Mouse (Mus musculus): ENCODE results near the gene Ifitm3. TPM values are rescaled to one million over a fixed set of nuclear protein-coding genes. Genes with fewer than 3 reads are reported as not detected.
"Not testable (repeated sequence)": the region's sequence is repeated elsewhere in the genome, so short reads cannot be mapped to it uniquely, and the experiment has no call there.

Ifitm3 gene
- polyA plus RNA-seq, 1 experiment, result 397 TPM

DNA sequence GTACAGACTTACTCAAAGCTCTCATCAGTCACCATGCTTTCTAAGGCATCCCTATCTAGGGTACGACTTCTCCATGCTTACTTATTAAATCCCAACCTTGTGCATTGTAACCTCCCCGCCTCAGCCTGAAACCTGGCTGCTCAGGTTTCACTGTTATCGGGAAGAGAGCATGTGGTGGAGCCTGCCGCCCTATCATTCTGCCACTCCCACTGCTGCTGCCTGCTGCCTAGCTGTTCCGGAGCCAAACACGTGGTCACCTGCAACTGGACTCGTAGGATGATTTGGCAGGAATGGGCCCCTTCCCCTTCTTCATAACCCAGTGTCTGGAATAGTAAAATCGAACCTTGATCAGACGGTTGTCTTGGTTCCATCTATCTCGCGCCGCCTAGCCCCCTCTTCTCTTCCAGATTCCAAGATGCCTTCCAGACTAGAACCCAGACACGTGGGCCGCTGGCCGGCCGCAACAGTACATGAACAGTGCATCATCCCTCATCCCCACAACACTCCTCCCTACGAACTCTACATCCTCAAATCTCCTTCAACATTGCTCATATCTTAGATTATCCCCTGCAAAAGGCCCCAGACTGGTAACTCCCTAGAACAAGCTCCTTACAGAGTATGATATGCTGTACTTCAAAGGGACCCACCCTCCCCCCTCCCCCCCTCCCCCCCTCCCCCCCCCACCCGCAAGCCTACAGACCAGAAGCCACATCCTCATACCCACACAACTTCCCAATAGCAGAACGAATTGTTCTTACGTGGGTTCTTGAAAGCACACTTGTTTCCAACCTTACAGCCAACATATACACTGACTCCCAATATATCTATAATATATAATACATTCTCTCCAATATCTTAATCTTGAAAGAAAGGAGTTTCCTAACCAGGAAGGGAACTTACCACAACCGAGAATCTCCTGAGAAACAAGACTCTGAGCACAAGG is 27.8 kb upstream of the Ifitm3 start:
- no peak for TF ChIP-seq CTCF (IDR thresholded peaks at IDR 0.05; ENCODE audit: borderline replicate concordance, control insufficient read depth, extremely low read depth, insufficient read depth, low read length, poor library complexity)
- TF ChIP-seq POLR2A (IDR thresholded peaks at IDR 0.05; ENCODE audit: control insufficient read depth, extremely low read depth, insufficient read depth, low read length, poor library complexity), result no peak
- no peaks in the 10 kb centered on the region for H3K27me3 ChIP-seq (ENCODE audit: control insufficient read depth, insufficient read depth, low read length)
- 47% methylated on average over 20 of the region's 21 CpGs for WGBS
- no peaks in the 10 kb centered on the region for H3K36me3 ChIP-seq (ENCODE audit: control insufficient read depth, insufficient read depth, low read length)
- no peak overlapping the region for H3K4me3 ChIP-seq (ENCODE audit: control insufficient read depth, insufficient read depth, low read length)
- DNase-seq, result no peak
- no peak overlapping the region for H3K27ac ChIP-seq (ENCODE audit: control insufficient read depth, insufficient read depth, low read length)
- H3K4me1 ChIP-seq (replicated peaks; ENCODE audit: control insufficient read depth, insufficient read depth, low read length), result peaks cover 21% of the 10 kb centered on the region

GRCm38 (mm10) chr7:141036624-141037023 is 26.1 kb upstream of the Ifitm3 start:
- not testable (repeated sequence) for H3K36me3 ChIP-seq (ENCODE audit: control insufficient read depth, insufficient read depth, low read length); H3K27ac ChIP-seq (ENCODE audit: control insufficient read depth, insufficient read depth, low read length); H3K27me3 ChIP-seq (ENCODE audit: control insufficient read depth, insufficient read depth, low read length); DNase-seq; H3K4me3 ChIP-seq (ENCODE audit: control insufficient read depth, insufficient read depth, low read length); H3K4me1 ChIP-seq (replicated peaks; ENCODE audit: control insufficient read depth, insufficient read depth, low read length)
- 50% methylated on average over 1 of the region's 2 CpGs for WGBS

DNA sequence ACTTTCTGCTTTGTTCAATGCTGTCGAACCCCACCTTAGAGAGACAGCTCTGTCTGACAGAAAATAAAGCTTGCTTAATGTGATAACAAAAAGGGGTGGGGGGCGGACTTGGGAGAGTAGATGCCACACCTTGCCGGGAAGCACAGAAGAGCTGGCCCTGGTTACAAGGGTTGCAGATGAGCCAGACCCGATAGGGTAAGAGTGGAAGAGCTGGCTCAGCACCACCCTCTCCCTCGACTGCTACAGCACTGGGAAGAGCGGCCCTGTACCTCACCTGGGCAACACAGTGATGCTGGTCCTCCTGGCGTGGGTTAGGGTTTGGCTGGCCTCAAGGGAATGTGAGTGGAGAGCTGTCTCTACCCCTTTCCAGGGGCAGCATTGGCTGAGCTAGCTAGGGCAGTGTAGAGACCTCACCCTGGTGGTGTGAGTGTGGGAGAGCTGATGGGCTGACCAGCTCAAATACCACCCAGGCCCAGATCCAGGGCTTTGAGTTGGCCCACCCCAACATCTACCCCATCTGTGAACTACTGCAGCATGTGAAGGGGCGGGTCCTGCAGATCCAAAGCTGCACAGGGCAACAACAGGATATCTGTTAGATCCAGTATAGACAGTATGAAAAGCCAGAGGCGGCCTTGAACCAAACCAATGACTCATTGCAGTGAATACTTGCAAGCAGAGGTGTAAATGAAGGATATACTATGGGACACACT is 22.0 kb upstream of the Ifitm3 start:
- DNase-seq, result no peak
- Histone ChIP-seq H3K4me1 (replicated peaks; ENCODE audit: control insufficient read depth, insufficient read depth, low read length) (peaks cover under 1% of the 10 kb centered on the region; the same call in 1 of the 2 replicates), H3K36me3 (ENCODE audit: control insufficient read depth, insufficient read depth, low read length) (no peaks in the 10 kb centered on the region), H3K27ac (ENCODE audit: control insufficient read depth, insufficient read depth, low read length) (no peak overlapping the region), H3K27me3 (ENCODE audit: control insufficient read depth, insufficient read depth, low read length) (no peaks in the 10 kb centered on the region), H3K4me3 (ENCODE audit: control insufficient read depth, insufficient read depth, low read length) (no peak overlapping the region)
- TF ChIP-seq POLR2A (IDR thresholded peaks at IDR 0.05; ENCODE audit: control insufficient read depth, extremely low read depth, insufficient read depth, low read length, poor library complexity), result no peak
- TF ChIP-seq CTCF (IDR thresholded peaks at IDR 0.05; ENCODE audit: borderline replicate concordance, control insufficient read depth, extremely low read depth, insufficient read depth, low read length, poor library complexity), result no peak
- 89% methylated on average over 9 of the region's 9 CpGs for WGBS

- TF ChIP-seq POLR2A (IDR thresholded peaks at IDR 0.05; ENCODE audit: control insufficient read depth, extremely low read depth, insufficient read depth, low read length, poor library complexity), result no peak
- TF ChIP-seq CTCF (IDR thresholded peaks at IDR 0.05; ENCODE audit: borderline replicate concordance, control insufficient read depth, extremely low read depth, insufficient read depth, low read length, poor library complexity), result no peak
- 77% methylated on average over 3 of the region's 3 CpGs for whole genome bisulfite sequencing
- no peak overlapping the region for H3K27ac ChIP-seq (ENCODE audit: control insufficient read depth, insufficient read depth, low read length)
- H3K27me3 ChIP-seq (ENCODE audit: control insufficient read depth, insufficient read depth, low read length), result no peaks in the 10 kb centered on the region
- H3K36me3 ChIP-seq (ENCODE audit: control insufficient read depth, insufficient read depth, low read length), result no peaks in the 10 kb centered on the region
- no peak for DNase-seq
- H3K4me1 ChIP-seq (replicated peaks; ENCODE audit: control insufficient read depth, insufficient read depth, low read length), result no peaks in the 10 kb centered on the region
- H3K4me3 ChIP-seq (ENCODE audit: control insufficient read depth, insufficient read depth, low read length), result no peak overlapping the region
These were observed 19.8 kb upstream of the Ifitm3 start for GRCm38 (mm10) chr7:141030390-141030789.

DNA sequence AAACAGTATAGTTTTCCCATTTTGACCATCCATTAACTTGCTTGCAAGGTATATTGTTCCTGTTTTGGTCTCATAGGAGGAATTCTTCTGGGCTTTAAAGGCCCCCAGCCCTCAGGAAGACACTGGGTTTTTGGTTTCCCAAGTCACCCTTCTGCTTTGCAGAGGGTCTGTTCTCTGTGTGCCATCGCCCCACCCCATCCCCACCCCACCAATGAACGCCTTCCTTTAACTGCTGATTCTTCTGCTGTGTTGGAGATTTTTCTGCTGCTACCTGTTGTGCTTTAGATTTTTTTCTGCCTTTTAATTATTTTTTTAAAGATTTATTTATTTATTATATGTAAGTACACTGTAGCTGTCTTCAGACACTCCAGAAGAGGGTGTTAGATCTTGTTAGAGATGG is 18.3 kb upstream of the Ifitm3 start, which contains the start of gene Gm17387:
TSS of gene Gm17387 (plus strand) at position 301 of the 400 bp plus-strand sequence.
- WGBS, result 98% methylated on average over 2 of the region's 2 CpGs
- no peak for DNase-seq
- H3K4me3 ChIP-seq (ENCODE audit: control insufficient read depth, insufficient read depth, low read length), result no peak within 1 kb of the TSS
- no peaks in the 10 kb centered on the region for H3K27me3 ChIP-seq (ENCODE audit: control insufficient read depth, insufficient read depth, low read length)
- no peaks in the 10 kb centered on the region for H3K36me3 ChIP-seq (ENCODE audit: control insufficient read depth, insufficient read depth, low read length)
- no peaks in the 10 kb centered on the region for H3K4me1 ChIP-seq (replicated peaks; ENCODE audit: control insufficient read depth, insufficient read depth, low read length)
- H3K27ac ChIP-seq (ENCODE audit: control insufficient read depth, insufficient read depth, low read length), result no peak within 1 kb of the TSS
- TF ChIP-seq POLR2A (IDR thresholded peaks at IDR 0.05; ENCODE audit: control insufficient read depth, extremely low read depth, insufficient read depth, low read length, poor library complexity), result no peak
- no peak for TF ChIP-seq CTCF (IDR thresholded peaks at IDR 0.05; ENCODE audit: borderline replicate concordance, control insufficient read depth, extremely low read depth, insufficient read depth, low read length, poor library complexity)

GRCm38 (mm10) chr7:141026740-141027098 is 16.1 kb upstream of the Ifitm3 start:
- H3K4me1 ChIP-seq (replicated peaks; ENCODE audit: control insufficient read depth, insufficient read depth, low read length), result no peaks in the 10 kb centered on the region
- TF ChIP-seq CTCF (IDR thresholded peaks at IDR 0.05; ENCODE audit: borderline replicate concordance, control insufficient read depth, extremely low read depth, insufficient read depth, low read length, poor library complexity) (no peak), POLR2A (IDR thresholded peaks at IDR 0.05; ENCODE audit: control insufficient read depth, extremely low read depth, insufficient read depth, low read length, poor library complexity) (no peak)
- no peak for DNase-seq
- no peaks in the 10 kb centered on the region for H3K27me3 ChIP-seq (ENCODE audit: control insufficient read depth, insufficient read depth, low read length)
- no peaks in the 10 kb centered on the region for H3K36me3 ChIP-seq (ENCODE audit: control insufficient read depth, insufficient read depth, low read length)
- no peak overlapping the region for H3K27ac ChIP-seq (ENCODE audit: control insufficient read depth, insufficient read depth, low read length)
- no peak overlapping the region for H3K4me3 ChIP-seq (ENCODE audit: control insufficient read depth, insufficient read depth, low read length)
- WGBS, result 91% methylated on average over 5 of the region's 5 CpGs

All from thymus, adult 2 months (tissue).